Mouse (Mus musculus): ENCODE data around the gene Mthfd1.
"Not testable (repeated sequence)": the region's sequence is repeated elsewhere in the genome, so short reads cannot be mapped to it uniquely, and the experiment has no call there.

Gene Mthfd1

GRCm38 (mm10) chr12:76254725-76255498, at the start of gene Mthfd1:
Mthfd1 (plus strand) TSS chr12:76255298.
- peak; percentile 97 to 98 for DNase-seq (ENCODE audit: low spot score in 2 of 2)

DNA sequence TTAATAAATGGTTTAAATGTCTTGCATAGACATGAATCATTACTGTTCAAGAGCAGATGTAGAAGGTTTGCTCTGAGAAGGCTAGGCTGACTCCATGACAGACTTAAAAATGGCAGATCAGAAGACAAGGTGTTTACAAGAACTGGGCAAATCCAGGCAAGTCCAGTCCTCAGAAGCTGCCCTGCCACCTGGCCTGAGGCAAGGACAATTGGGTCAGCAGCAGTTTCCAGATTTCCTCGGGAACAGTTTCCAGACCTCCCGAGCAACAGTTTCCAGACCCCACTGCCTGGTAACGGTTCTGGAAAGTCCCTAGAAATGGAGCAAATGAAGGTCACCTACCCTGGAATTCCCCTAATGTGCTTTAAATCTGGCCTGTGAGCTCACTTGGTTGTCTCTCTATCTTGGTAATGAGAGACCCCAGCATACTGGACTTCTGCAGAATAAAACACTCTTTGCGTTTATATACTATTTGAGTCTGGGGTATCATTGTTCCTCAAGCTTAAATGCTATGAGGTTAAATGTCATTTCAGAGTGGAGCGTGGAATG, 45.6 kb upstream of the Mthfd1 start:
- DNase-seq (ENCODE audit: low spot score in 2 of 2), result no peak

DNA sequence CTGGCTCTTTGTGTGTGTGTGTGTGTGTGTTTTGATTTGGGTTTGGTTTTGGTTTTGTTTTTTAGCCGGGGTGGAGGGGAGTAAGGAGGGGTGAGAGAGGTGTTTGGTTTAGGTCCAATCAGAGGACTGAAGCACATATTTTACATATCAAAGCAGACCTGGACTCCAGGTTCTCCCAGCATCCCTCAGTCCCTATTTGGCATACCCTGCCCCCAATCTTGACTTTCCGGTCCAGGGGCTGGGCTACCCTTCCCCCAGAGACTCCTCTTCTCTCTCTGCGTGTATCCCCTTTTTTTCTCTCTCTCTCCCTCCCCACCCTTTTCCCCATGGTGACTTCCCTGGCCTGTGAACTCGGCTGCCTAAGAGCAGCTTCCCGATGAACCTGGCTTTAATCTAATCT, 40.0 kb upstream of the Mthfd1 start:
- DNase-seq (ENCODE audit: low spot score in 2 of 2), result no peak

DNA sequence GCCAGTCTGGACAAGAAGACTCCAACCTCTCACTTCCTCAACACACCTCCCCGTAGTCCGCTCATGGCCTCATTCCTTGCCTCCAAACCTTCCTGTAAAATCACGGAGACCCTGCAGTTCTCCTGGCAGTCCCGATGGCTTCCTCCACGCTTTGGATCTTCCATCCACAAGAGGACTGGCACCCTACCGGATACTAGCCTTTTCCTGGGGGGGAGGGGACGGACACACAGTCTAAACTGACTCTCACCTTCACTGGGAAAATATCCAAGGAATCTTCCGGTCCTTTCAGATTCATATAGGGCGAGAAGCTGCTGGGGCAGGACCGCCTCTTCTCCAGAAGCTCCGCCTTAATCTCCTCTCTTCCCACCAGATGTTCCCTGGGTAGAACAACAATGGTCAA, 38.4 kb upstream of the Mthfd1 start:
- no peak for DNase-seq (ENCODE audit: low spot score in 2 of 2)

GRCm38 (mm10) chr12:76222104-76222503, 33.0 kb upstream of the Mthfd1 start:
- not testable (repeated sequence) for DNase-seq (ENCODE audit: low spot score in 2 of 2)

DNA sequence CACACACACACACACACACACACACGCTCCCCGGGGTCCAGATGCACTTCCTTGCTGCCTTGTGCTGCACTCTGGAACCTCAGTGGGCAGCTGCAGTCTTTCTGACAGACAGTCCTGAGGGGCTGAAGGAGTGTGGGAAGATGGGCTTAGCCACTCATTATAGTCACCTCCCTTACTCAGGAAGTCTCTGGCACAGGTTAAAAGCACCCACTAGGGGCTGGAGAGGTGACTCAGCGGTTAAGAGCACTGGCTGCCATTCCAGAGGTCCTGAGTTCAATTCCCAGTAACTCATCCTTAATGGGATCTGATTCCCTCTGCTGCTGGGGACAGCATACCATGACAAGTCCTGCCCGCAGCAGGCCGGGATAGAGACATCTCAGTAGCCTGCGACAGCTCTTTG, 24.5 kb upstream of the Mthfd1 start:
- no peak for DNase-seq (ENCODE audit: low spot score in 2 of 2)

GRCm38 (mm10) chr12:76235253-76235652, 19.8 kb upstream of the Mthfd1 start:
- no peak for DNase-seq (ENCODE audit: low spot score in 2 of 2)

GRCm38 (mm10) chr12:76239145-76239838, 15.8 kb upstream of the Mthfd1 start:
- DNase-seq (ENCODE audit: low spot score in 2 of 2), result no peak

DNA sequence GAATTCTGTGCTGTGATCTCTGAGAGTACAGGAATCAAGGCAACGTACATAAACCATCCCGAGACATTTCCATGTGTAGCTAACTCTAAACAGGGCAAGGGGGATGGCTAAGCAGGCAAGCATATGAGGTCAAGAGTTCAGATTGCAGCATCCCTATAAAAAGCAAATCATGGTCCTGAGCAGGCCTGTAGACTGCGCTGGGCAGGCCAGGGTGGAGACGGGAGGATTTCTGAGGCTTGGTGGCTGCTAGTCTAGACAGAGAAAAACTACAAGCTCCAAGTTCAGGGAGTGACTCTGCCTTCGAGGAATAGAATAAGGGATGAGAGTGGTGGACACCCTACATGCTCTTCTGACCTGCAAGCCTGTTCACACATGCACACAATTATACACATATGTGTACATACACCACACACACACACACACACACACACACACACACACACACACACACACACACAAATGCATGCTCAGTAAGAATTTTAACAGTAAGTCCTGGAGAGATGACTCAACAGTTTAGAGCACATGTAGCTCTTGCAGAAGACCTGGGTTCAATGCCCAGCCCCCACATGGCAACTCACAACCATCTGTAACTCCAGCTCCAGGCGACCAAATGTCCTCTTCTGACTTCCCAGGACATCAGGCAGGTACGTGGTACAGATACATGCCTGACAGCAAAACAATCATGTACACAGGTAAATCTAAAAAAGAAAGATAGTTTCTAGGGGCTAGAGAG, 15.1 kb upstream of the Mthfd1 start:
- no peak for DNase-seq (ENCODE audit: low spot score in 2 of 2)

- no peak for DNase-seq (ENCODE audit: low spot score in 2 of 2)
These were observed 14.4 kb upstream of the Mthfd1 start for GRCm38 (mm10) chr12:76240670-76241069.

GRCm38 (mm10) chr12:76241084-76241483, 14.0 kb upstream of the Mthfd1 start:
- DNase-seq (ENCODE audit: low spot score in 2 of 2), result no peak

- DNase-seq (ENCODE audit: low spot score in 2 of 2), result no peak
These were observed 13.3 kb upstream of the Mthfd1 start for GRCm38 (mm10) chr12:76241833-76242232.

DNA sequence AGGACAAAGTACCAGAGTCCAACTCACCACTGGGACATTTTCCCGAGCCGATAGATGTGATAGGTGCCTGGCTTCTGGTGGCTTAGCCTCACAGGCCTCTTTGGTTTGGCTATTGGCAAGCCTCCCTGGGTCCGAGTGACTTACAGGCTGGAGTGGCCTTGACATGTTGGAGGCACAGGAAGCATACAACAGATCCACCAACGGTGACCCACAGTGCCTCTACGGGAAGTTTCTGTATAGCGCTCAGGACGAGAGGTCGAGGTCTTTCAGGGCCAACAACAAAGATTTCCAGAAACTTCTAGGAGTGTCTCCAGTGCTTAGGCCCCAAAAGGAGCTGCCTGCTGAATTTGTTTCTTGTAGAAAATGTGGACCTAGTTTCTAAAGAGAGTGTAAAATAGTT, 10.1 kb upstream of the Mthfd1 start:
- no peak for DNase-seq (ENCODE audit: low spot score in 2 of 2)

GRCm38 (mm10) chr12:76246646-76247045, 8.5 kb upstream of the Mthfd1 start, which contains the start of gene Tex21:
Tex21 (minus strand) TSS chr12:76246746.
- DNase-seq (ENCODE audit: low spot score in 2 of 2), result no peak

DNA sequence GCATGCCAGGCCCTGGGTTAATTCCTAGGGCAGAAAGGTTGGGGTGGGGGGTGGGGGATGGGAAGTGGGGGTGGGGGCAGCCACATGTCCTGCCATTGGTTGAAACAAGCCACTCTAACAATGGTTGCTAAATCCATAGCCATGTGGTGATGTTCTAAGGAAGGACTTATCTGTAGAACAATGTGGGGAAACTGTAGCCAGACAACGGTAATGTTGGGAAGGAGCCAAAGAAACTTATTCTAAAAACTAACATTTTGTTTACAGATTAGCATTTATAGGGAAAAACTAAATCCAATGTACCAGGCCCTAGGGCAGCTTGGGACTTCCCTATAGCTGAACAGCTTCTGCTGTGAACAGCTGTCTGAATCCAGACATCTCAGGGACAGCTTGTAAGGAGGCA, 2.0 kb upstream of the Mthfd1 start:
- DNase-seq (ENCODE audit: low spot score in 2 of 2), result no peak

GRCm38 (mm10) chr12:76253591-76253990, 1.5 kb upstream of the Mthfd1 start:
- DNase-seq (ENCODE audit: low spot score in 2 of 2), result no peak

GRCm38 (mm10) chr12:76253991-76254390, 1.1 kb upstream of the Mthfd1 start:
- DNase-seq (ENCODE audit: low spot score in 2 of 2), result no peak

DNA sequence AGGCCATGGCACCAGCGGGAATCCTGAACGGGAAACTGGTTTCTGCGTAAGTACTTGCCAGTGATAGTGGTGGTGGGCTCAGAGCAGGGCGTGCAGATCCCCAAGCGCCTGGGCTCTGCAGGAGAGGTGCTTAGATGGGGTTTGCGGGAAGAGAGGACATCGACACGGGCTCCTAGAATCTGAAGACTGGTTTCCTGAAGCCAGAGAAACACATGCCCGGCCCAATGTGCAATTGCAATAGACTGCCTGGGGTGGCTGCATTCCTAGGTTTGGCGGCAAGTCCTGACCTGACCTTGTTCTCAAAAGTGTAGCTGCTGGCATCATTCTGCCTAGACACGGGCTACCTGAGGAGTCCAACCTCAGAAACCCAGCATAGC, 389 bp downstream of the Mthfd1 start:
- DNase-seq (ENCODE audit: low spot score in 2 of 2), result no peak

DNA sequence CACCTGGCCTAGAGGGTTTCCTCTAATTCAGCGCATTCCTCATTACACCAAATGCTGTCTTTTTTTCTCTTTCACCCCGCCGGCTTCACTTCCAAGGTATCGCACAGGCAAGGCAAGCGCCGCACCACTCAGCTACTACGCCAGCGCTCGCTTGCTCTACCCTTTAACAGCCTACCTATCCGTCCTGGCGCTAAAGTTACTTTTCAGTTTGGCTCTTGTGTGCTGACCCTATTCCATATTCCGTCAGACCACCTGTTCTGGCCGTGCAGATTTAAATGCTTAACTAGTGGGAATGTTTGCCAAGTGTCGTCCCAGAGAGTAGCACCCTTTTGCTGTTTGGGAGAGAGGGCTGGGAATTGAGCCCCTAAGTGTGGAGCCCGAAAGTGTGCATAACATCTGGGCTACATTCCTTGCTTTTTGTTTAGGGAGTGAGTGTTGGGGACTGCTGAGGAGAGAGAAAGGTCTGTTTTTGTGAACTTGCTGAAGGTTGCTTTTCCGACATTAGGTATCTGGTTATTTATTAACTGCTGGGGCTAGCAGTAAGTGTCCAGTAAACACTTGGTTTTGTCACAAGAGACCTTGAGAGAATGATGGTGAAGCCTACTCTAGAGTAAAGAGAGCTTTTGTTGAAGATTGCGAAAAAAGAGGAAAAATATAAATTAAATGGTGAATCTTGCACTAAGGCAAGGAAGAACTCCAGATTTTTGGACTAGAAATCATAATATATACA, 1.2 kb downstream of the Mthfd1 start:
- no peak for DNase-seq (ENCODE audit: low spot score in 2 of 2)

- no peak for DNase-seq (ENCODE audit: low spot score in 2 of 2)
These were observed 5.6 kb downstream of the Mthfd1 start for GRCm38 (mm10) chr12:76260673-76261072.

DNA sequence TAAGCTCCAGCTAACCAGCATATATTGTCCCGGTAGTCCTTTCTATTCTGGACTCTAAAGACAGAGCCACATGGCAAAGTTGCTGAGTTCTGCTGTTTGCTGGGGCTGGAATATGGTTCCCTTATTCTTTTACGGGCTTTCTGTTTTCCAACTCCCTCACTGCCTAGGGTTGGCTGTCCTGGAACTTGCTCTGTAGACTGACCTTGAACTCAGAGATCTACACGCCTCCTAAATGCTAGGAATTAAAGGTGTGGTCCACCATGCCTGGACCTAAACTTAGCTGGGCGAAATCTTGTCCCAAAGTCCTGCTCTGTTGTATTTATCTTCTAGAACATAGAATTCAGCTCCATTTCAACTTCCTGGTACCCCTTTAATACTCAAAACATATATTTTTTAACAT, 6.5 kb downstream of the Mthfd1 start:
- no peak for DNase-seq (ENCODE audit: low spot score in 2 of 2)

DNA sequence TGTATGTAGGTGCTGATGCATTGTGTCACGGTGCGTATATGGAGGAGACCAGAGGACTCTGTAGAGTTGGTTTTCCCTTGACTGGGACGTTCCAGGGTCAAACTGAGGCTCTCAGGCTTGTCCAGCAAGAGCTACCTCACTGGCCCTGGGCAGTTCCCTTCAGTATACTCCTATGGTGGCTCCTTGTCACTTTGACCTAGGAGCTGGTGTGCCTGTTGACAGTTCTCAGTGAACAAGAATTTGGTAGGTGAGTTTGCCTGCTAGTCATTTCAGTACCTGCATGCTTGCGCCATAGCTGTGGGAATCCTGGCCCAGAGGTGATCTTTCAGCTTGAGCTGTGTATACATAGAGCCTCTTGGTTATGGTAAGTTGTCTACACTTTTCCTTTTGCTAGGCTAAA, 7.8 kb downstream of the Mthfd1 start:
- no peak for DNase-seq (ENCODE audit: low spot score in 2 of 2)

Measured in right cerebral cortex, postnatal 36 days (tissue).